Mouse (Mus musculus): ENCODE data around the gene Zfp653.

GRCm38 (mm10) chr9:22016245-22016644 is 54.9 kb downstream of the Zfp653 start:
- TF ChIP-seq POLR2A (IDR thresholded peaks at IDR 0.05; ENCODE audit: low read depth, low read length), result no peak
- TF ChIP-seq JUND (conservative IDR thresholded peaks at IDR 0.05; ENCODE audit: low read depth, low read length), result no peak
- no peak for TF ChIP-seq CTCF (conservative IDR thresholded peaks at IDR 0.05 in 1 of 2, IDR thresholded peaks at IDR 0.05 in 1 of 2; ENCODE audit: low read depth in 2 of 2, low read length in 2 of 2)
- TF ChIP-seq ELF1 (IDR thresholded peaks at IDR 0.05; ENCODE audit: low read depth, low read length), result no peak
- TF ChIP-seq TCF12 (IDR thresholded peaks at IDR 0.05; ENCODE audit: low read depth, low read length), result no peak
- no peak for TF ChIP-seq TBP (conservative IDR thresholded peaks at IDR 0.05; ENCODE audit: low read depth, low read length)
- no peak for TF ChIP-seq EP300 (IDR thresholded peaks at IDR 0.05; ENCODE audit: low read length)
- no peak for TF ChIP-seq MAFK (IDR thresholded peaks at IDR 0.05; ENCODE audit: insufficient replicate concordance, low read length)
- TF ChIP-seq UBTF (IDR thresholded peaks at IDR 0.05; ENCODE audit: low read depth, low read length), result no peak
- TF ChIP-seq USF1 (IDR thresholded peaks at IDR 0.05; ENCODE audit: low read depth, low read length), result no peak
- TF ChIP-seq MAX (IDR thresholded peaks at IDR 0.05; ENCODE audit: low read length), result no peak
- TF ChIP-seq ZMIZ1 (IDR thresholded peaks at IDR 0.05; ENCODE audit: low read depth, low read length), result no peak
